Mouse (Mus musculus) heart, postnatal 14 days (tissue): ENCODE measurements around the gene Ticam1. TPM values are rescaled to one million over a fixed set of nuclear protein-coding genes. Genes with fewer than 3 reads are reported as not detected.
"Not testable (repeated sequence)": the region's sequence is repeated elsewhere in the genome, so short reads cannot be mapped to it uniquely, and the experiment has no call there.

Source experiments
- DNase-seq, 2 experiments: peaks; one replicate each; pipeline ENCODE4 v3.0.0; 2021 to 2022
- intact Hi-C: fragments of 180-260 bp; cut with DNase I; formaldehyde crosslinking; loops from one replicate; pipeline ENCODE4 v1.15.1; 2025
- total RNA-seq, 2 experiments: library from RNA; stranded (reverse); gene quantifications; 2 replicates each; pipeline ENCODE4 v1.2.3; 2021

Gene Ticam1
- total RNA-seq, 2 experiments from 2014 or later: 9.5 to 11.4 TPM

DNA sequence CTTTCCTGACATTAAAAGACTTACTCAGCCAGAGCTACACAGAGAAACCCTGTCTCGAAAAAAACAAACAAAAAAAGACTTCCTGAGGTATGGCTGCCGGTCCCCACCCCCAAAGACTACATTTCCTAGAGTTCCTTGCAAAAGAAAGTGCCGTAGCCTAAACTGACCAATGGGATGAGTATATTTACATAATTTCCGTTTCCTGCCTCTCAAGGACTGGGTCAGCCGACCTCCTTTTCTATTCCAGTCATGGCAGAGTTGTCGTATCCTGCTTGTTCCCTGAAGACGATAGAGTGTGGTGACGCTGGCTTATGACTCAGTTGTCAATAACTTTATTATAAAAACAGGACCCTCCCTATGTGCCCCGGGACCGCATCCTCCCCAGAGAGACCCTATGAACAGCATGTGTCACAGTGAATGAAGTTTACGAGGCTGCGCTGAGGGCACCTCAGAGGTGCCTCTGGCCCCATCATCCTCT is 7.4 kb downstream of the Ticam1 start:
- DNase-seq: peak; percentile 40 to 63

DNA sequence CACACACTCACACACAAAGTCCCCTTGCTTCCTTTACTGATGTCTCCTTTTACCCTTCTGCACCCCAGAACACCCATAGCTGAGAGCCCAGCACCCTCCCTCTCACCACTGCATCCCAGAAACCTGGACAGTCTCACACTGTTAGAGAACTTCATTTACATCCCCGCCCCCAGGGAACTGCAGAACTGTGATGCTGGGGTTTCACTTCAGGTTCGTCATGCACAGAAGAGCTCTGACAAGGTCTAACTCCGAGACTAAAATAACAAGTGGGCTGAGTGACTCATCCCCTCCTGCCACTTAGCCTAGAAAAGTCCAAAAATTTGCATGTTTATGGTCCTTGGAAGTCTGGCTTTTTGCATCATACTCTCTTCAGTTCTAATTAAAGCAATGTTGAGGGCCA is 10.3 kb downstream of the Ticam1 start:
- intact Hi-C loops: no loop called here
- no peak for DNase-seq

More for the DNA sequence above, 7.4 kb downstream of the Ticam1 start:
- intact Hi-C loops: no loop called here

DNA sequence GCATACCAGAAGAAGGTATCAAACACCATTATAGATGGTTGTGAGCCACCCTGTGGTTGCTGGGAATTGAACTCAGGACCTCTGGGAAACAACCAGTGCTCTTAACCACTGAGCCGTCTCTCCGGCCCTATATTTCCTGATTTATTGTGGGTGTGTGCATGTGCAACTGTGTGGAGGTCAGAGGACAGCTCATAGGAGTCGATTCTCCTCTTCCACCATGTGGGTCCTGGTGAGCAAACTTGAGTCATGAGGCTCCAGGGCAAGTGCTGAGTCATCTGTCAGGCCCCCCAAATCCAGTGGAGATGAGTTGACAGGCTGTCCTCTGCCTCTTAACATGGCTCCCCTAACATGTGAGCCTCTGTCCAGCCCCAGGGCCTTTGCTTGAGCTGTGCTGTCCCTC is 10.7 kb downstream of the Ticam1 start:
- intact Hi-C loops: no loop called here
- DNase-seq: no peak

DNA sequence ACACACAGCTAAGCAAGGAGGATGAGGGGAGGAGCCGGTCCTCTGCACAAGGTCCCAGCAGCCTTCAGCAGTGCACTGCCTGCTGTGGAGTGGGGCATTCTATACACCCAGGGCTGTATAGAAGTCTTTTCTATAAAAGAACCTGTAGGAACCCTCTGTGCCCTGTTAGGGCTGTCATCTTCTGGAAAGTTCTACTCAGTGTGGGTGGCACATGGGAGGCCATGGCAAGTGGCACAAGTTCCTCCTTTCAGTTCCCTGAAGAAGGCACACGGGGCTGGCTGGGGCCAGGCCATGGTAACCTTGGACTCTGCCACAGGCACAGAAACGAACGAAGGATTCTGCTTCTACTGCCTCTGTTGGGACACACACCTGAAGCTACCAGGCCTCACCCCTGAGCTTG is 11.6 kb downstream of the Ticam1 start:
- intact Hi-C loops: no loop called here
- no peak for DNase-seq

DNA sequence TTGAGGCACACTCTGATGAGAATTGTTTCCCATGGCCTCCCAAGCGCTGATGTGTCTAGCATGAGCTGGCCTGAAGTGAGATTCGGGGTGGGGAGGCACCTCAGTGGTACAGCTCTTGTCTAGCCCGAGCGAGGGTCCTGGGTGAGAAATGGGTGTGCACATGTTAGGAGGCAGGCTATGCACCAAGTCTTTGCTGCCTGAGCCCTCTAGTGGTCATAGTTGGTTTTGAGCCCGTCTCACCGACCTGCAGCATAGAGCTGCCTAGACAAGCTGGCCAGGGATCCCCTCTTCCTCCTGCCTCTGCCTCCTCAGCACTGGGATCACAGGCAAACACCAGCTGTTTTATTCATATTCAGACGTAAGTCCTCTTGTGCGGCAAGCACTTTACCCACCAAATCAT is 12.6 kb downstream of the Ticam1 start:
- intact Hi-C loops: no loop called here
- DNase-seq: peak; percentile 80 to 88

DNA sequence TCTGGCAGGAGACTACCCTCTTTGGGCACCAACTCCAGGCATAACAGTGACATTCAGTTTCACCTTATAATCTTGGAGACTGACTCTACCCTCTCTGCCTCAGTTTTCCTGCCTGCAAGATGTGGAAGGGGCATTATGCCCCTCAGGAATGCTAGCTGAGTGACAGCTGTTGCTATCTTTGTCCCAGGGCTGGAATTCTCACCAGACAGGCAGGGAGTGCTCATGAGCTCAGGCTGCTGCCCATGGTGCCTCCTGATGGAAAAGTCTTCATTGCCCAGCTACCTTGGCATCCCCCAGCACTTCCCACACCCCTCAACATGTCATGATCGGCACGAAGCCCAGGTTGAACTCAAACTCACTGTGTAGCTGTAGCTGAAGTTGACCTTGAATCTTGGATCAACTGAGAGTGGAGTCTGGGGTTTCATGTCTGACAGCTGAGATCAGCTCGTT is 13.9 kb downstream of the Ticam1 start:
- intact Hi-C loops: no loop called here
- DNase-seq: peak; percentile 53 to 69

DNA sequence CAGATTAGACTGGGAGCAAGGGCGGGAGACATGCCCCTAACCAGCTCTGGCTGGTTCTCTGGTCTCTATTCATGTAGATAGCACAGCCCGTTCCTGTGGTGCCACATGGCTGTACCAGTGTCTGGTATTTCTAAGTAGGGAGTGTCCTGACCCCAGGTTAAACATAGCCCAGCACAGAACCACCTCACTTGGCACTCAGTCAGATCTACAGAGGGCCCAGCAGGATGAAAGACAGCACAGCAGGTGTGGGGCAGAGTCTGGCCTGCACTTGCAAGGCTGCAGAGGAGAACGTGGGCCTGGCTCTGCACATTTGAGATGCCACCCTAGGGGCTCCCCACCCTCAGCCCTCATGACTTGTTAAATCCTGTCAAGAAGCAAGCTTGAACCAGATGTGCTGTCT is 15.4 kb downstream of the Ticam1 start:
- intact Hi-C loops: no loop called here
- DNase-seq: peak; percentile 48 to 61

DNA sequence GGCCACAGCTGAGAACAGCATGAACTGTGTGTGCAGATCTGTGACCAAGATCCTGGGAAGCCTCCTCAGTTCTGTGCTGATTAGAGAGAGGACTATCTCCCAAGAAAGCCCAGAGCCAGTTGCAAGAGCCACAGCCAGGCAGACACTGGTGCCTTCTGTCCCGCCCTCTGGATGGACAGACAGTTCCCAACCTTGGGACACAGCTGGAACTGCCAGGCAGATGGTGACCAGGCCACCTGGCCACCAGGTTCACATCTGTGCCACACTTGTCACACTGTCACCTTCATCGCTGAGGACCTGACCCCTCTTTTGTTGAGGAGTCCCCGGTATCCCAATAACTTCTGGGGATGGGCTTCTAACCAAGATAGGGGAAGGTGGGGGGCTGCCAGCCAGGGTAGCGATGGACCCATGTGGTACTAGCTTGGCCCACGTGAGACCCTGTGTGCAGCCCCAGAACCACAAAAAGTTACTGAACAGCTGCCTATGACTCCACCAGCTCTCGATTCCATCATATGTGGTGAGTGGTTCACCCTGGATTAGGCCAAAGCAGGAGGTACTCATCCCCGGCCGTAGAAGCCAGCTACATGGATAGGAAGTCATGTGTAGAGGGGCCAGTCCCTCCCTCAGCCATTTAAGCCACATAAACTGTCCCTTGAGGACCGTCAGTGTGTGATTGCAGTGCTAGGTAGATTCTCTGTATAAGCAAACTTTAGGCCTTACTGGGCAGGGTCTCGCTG is 17.1 kb downstream of the Ticam1 start:
- intact Hi-C loops: loop anchor here (10.0 kb wide), 1 partner anchor 305 kb away; the partner anchor contains the start of genes Ebi3 and Yju2
- DNase-seq: no peak

DNA sequence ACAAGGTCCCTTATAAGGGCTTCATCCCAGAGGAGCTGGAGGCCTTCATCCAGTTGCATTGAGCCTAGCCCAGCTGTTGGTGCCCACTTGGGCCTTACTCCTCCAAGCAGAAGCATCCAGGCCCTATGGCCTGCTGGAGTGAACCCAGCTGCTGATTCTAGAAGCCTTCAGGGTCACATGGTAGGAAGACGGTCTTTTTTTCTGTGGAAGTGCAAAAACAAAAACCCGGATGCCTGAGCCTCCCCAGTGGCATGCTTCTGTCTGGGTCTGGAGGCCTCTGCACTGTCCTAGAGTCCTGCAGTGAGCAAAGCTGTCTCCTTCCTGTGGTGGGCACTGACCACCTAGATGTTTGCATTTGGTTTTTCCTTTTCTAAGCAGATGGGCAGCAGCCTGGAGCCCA is 17.8 kb downstream of the Ticam1 start:
- intact Hi-C loops: loop anchor here (10.0 kb wide), 1 partner anchor 304 kb away; the partner anchor contains the start of genes Ebi3 and Yju2
- DNase-seq: not testable (repeated sequence)

DNA sequence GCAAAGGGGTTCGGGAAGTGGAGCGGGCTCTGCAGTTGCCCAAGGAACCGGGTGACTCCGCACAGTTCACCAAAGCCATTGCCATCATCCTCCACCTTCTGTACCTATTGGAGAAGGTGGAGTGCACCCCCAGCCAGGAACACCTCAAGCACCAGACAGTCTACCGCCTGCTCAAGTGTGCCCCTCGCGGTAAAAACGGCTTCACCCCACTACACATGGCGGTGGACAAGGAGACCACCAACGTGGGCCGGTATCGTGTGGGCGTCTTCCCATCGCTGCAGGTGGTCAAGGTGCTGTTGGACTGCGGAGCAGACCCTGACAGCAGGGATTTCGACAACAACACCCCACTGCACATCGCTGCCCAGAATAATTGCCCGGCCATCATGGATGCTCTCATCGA is 18.3 kb downstream of the Ticam1 start:
- DNase-seq: not testable (repeated sequence)
- intact Hi-C loops: loop anchor here (10.0 kb wide), 1 partner anchor 303 kb away; the partner anchor contains the start of genes Ebi3 and Yju2

DNA sequence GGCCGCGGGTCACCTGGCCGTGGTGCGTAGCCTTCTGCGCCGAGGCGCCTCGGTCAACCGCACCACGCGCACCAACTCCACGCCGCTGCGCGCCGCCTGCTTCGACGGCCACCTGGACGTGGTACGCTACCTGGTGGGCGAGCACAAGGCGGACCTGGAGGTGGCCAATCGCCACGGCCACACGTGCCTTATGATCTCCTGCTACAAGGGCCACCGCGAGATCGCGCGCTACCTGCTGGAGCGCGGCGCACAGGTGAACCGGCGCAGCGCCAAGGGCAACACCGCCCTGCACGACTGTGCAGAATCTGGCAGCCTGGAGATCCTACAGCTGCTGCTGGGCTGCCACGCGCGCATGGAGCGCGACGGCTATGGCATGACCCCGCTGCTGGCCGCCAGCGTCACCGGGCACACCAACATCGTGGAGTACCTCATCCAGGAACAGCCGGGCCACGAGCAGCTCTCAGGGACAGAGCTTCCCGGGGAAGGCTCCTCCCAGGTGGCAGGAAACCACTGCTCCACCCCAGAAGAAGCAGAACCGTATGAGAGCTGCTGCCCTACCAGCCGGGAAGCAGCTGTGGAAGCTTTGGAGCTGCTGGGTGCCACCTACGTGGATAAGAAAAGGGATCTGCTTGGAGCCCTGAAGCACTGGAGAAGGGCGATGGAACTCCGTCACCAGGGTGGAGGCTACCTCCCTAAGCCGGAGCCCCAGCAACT is 19.2 kb downstream of the Ticam1 start:
- no peak for DNase-seq
- intact Hi-C loops: loop anchor here (10.0 kb wide), 1 partner anchor 303 kb away; the partner anchor contains the start of genes Ebi3 and Yju2

DNA sequence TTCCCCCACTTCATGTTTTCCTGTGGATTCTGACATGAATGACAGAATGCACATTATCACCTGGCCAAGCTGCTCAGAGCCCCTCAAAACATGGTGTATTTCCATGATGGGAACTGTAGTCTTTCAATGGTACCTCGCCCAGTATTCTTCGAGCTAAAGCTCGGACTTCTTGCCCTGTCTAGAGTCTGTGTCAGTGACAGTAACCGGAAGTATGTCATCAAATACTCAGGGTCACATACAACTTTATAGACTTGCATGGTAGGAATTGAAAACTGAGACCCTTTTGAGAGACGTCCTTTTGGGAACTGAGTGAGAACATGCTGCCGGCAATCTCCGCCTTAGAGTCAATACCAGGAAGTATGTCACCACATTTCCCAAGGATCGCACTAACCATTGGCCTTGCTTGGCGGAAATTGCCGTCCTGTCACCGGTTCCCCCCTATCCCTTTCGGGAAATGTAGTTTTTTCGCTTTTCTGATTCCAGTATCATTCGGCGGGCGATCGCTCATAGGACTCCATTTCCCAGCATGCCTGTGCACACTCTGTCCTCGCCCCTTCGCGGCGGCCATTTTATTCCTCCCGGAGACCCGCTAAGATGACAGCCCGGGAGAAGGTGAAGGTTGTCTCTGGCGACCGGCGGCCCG is 20.2 kb downstream of the Ticam1 start, which contains the start of gene Fem1a:
TSS of gene Fem1a (plus strand) at position 572 of the 643 bp plus-strand sequence.
- intact Hi-C loops: loop anchor here (10.0 kb wide), 1 partner anchor 302 kb away; the partner anchor contains the start of genes Ebi3 and Yju2

DNA sequence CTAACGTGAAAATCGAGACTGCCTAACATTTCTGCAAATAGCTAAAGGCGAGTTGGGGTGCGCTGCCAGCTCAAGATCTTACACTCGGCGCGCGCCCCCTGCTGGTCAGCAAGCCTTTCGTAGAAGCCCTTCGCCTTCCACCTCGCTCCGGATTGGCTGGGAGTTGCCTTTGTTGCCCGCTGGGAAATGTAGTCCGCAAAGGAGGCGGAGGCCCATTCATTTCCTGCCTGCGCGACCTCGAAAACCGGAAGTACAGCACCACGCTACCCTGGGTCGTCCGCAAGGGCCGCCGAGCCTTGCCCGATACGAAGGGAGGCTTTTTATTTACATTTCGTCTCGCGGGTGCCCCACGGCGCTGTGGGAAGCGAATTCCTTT is 20.7 kb downstream of the Ticam1 start:
- DNase-seq: peak; percentile 99
- intact Hi-C loops: loop anchor here (1.0 to 10.0 kb wide), 3 partner anchors 59 to 301 kb away; partner anchors contain the start of genes Ebi3 and Yju2

More for the DNA sequence above, 20.2 kb downstream of the Ticam1 start, which contains the start of gene Fem1a:
- peak; percentile 88 to 90 for DNase-seq

DNA sequence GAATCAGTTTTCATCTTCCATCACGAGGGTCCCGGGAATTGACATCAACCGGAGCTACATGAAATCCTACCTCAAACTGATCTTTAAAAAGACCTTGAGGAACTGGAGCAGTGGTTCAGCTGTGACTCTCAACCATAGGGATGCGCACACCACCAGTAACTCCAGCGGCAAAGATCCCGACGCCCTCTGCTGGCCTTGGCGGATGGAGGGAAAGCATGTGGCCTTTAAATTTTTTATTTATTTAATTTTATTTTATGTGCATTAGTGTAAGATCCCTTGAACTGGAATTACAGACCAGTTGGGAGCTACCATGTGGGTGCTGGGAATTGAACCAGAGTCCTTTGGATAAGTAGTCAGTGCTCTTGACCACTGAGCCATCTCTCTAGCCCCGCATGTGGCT is 21.2 kb downstream of the Ticam1 start:
- DNase-seq: no peak
- intact Hi-C loops: loop anchor here (1.0 to 10.0 kb wide), 3 partner anchors 59 to 301 kb away; partner anchors contain the start of genes Ebi3 and Yju2

DNA sequence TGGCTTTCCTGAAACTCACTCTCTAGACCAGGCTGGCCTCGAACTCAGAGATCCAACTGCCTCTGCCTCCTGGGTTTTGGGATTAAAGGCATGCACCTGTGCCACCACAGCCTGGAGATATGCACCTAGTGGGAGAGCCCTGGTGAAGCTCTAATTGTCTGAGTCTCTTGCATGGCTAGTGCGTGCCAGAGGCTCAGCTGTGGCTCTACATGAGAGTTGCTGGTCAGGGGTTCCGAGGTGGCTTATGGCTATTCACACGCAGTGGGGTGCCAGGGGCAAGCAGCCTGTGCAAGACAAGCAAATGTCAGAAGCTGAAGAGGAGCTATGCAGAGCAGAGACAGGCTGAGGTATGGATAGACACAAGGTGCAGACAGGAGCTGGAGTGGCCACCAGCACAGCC is 21.9 kb downstream of the Ticam1 start:
- DNase-seq: no peak
- intact Hi-C loops: loop anchor here (1.0 to 10.0 kb wide), 3 partner anchors 58 to 300 kb away; partner anchors contain the start of genes Ebi3 and Yju2

DNA sequence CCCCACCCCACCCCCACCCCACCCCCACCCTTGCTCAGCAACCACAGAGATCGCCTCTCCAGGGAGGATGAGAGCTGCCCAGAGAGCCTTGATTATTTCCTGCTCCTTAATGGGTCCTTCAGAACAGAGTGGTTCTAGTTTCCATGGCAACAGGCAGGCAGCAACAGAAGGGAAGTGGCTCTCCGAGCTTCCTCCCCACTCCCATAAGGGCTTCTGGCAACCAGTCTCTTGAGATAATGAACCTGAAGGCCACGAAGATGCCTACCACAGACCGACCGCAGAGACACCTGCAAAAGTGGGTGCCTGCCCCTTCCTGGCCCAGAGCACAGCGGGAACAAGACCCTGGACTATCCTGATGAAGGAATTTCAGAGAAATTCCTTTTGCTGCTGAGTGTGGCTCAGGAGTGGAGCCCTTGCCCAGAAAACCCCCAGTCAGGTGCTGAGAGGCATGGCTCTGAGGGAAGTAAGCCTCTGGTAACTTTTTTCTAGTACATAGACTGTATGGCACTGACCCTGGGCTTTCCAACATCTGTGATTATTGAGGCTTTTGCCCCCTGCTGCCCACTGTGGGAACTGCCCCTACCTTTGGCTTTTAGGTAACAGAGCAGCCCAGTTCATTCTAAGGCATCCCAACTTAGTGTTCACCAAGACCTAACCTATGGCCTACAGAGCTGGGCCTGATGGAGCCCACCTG is 25.3 kb downstream of the Ticam1 start:
- intact Hi-C loops: loop anchor here (10.0 kb wide), 1 partner anchor 296 kb away; the partner anchor contains the start of genes Ebi3 and Yju2
- DNase-seq: peak; percentile 69 to 79

DNA sequence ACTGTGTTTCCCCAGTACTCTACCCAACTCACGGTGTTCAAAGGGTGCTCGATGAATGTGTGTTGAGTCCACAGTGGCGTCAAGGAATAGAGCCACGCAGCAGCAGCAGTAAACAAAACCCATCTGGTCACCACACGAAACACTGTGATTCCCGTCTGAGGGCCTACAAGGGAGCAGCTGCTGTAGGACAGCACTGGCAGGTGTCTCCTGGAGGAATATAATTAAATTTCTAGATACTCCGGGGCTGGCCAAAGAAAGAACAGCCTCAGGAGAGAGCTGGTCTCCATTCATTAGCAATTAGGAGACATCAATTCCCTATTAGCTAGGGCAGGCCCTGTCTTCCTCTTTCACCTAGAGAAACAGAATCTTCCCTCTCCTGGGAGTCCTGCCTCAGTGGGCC is 31.0 kb downstream of the Ticam1 start:
- no peak for DNase-seq

DNA sequence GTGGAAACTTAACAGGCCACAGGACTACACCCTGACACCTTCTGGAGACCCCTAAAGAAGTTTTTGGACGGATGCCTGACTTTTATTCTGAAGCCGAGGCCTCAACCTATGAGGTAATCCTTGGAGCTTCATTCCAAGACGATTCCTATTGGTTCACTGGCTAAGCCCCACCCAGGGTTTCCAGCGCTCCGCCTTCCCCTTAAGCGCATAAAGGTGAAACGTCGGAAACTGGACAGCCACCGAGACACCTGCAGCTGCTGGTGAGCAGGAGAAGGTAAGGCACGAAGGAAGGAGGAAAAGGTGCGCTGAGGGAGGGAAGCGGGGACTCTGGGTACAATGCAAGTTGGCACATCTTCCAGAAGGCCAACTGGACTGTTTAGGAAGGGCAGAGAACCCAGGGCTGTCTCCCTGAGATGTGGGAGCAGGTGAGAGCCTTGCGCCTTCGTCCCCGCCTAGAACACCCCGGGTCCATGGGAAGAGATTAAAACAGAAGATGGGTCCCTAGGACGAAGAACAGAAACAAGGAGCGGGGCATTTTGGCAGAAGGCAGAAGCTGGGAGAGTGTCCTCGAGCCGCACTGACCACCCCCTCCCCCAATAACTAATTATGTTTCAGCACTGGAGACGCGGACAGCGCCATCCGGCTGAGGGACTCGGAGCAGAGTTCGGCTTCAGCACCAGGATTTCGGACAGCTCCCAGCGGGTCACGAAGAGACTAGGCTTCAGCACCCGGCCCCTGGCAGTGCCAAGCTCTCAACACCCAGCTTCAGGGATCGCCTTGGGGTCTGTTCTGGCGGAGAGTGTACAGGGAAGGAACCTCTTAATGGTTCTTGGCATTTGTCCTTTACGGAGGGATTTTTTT is 34.8 kb downstream of the Ticam1 start:
- intact Hi-C loops: no loop called here
- DNase-seq: peak; percentile 92 to 95

More for the DNA sequence above, 31.0 kb downstream of the Ticam1 start:
- intact Hi-C loops: no loop called here
